Mouse (Mus musculus) urinary bladder, postnatal 14 days (tissue): ENCODE measurements around the gene Fancm.
"Not testable (repeated sequence)": the region's sequence is repeated elsewhere in the genome, so short reads cannot be mapped to it uniquely, and the experiment has no call there.

Experiments used
- DNase-seq: peaks from one replicate; pipeline ENCODE4 v3.0.0; 2021; ENCODE audit warnings: low spot score

The Fancm gene

DNA sequence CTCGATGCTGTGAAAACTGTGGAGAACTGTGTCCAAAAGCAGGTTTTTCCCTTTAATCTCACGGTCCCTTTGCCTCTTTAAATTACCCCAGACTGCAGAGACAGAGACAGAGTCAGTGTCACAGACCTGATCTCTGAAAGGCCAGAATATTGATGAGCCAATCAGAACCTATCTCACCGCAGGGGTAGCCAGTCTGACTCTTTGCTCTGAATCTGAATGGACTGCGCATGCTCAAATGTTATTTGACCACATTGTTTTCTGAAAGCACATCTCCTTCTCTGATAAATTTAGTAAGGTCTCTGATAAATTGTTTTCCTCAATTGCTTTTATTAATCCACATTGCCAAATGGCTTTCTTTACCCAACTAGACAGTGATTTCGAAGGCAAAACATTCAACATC is 44.0 kb downstream of the Fancm start:
- no peak for DNase-seq

DNA sequence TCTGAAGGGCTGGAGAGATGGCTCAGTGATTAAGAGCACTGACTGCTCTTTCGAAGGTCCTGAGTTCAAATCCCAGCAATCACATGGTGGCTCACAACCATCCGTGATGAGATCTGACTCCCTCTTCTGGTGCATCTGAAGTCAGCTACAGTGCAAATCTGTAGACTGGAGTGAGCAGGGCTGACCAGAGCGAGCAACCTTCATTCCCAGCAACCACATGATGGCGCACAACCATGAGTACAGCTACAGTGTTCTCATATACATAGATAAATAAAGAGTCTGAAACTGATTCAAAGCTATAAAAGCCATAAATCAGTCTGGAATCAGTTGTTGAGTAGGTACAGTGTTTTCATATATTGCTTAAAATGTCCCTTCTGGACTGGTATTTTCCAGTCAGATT is 60.7 kb downstream of the Fancm start:
- not testable (repeated sequence) for DNase-seq

DNA sequence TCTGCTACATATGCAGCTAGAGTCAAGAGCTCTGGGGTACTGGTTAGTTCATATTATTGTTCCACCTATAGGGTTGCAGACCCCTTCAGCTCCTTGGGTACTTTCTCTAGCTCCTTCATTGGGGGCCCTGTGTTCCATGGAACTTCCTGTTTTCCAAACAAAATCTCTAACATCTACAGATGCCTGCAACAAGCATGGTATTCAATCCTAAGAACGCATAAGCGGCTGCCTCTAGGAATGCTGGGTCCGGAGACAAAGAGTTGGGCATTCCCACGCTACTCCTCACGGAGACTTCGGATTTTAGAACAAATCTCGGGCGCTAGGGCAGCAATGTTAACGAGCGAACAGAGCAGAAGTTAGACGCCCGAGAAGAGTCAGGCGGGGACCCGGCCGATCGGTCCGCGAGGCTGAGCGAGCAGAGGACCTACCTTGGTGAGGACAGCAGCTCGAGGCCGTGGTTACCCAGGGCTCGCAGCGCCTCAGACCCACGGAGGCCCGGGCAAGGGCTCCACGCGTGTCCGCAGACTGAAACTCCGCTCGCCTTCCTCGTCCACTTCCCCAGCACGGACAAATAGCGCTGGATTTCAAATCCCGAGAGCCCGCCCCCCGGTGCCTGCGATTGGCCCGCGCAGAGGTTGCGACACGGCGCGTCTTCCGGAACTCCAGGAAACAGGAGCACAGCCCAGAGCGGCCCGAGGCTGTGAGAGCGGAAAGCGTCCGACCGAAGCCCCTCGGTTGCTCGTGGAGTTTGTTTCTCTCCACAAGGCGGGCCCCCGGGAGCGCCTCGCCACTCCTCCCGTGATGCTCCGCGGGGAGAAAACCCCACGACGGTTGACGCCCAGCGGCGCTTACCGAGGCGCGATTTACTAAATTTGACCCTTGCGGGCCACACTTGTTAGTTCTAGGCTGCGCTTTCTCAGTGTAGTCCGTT is 96.9 kb downstream of the Fancm start, which contains the start of gene Mis18bp1:
TSS of gene Mis18bp1 (minus strand) at position 584 of the 931 bp plus-strand sequence.
- peak; percentile 95 for DNase-seq

DNA sequence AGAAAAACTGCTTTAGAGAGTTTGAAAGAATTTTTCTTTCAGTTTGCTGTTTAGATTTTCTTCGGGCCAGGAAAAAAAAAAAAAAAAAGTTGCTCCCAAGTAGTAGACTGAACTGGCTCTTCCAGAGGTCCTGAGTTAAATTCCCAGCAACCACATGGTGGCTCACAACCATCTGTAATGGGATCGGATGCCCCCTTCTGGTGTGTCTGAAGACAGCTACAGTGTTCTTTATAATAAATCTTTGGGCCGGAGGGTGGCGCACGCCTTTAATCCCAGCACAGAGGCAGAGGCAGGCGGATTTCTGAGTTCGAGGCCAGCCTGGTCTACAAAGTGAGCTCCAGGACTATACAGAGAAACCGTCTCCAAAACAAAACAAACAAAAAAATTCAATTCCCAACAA is 97.6 kb downstream of the Fancm start:
- peak; percentile 33 for DNase-seq

DNA sequence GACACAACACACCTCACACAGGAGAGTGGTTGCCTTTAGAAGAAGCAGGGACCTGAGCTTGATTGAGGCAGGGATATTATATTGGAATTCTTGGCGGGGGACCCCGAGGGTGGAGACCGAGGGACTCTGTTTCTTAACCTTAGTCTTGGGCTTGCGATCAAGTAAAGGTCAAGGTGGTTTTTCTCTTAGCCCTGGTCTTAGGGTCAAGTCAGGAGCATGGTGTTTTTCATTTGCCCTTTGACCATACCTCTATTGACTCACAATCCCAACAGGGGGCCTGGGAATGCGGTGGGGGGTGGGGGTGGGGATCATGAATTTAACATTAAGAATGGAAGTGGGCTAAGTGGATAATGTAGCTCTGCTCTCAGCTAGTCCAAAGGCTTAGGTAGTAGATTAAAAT is 98.3 kb downstream of the Fancm start:
- DNase-seq, result no peak
